Mouse (Mus musculus): ENCODE measurements at regions not wholly inside any gene's neighbourhood (a gene's known extent, or its start where the extent isn't known, plus 50 kb on each side); places are given as distances from the start of the nearest gene placed in this dataset.

DNA sequence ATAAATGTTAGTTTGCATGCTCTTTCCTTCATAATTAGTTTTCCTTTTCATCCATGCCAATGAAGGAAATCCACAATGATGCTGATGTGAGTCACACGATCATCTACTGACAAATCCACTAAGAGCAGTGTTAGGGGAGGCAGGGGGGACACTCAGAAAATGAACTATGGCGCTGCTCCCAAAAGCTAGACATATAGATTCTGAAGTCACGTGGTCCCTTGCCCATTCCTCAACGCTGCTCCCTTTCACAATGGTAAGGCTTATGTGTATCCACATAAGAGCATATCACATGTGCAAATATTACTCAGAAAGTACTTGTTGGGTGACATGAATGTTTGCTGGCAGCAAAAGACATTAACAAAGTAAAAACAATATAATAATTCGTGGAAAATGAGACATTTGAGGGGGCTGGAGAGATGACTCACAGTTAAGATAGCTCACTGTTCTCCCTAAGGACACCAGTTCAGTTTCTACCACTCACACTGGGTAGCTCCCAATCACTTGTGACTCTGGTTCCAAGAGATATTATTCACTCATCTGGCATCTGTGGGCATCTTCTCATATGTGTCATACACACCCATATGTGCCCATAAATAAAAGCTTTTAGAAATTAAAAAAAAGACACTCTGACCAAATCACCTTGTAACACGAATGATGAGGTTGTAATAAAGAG lies 88.3 kb upstream of the Ccdc190 start:
- TF ChIP-seq TCF12 (IDR thresholded peaks at IDR 0.05; ENCODE audit: insufficient read depth, poor library complexity, severe bottlenecking) (no peak), POLR2A (IDR thresholded peaks at IDR 0.05; ENCODE audit: insufficient read length, low read depth) (no peak), SRF (IDR thresholded peaks at IDR 0.05; ENCODE audit: control insufficient read depth, insufficient read length, low read depth) (no peak), CEBPB (IDR thresholded peaks at IDR 0.05; ENCODE audit: insufficient read depth, poor library complexity, severe bottlenecking) (no peak), USF1 (IDR thresholded peaks at IDR 0.05; ENCODE audit: low read depth) (peak; percentile 76), MYOG (IDR thresholded peaks at IDR 0.05; ENCODE audit: control insufficient read depth in 1 of 3, insufficient read depth in 1 of 3, insufficient read length in 2 of 3, low read depth in 2 of 3) (no peak), POLR2AphosphoS2 (IDR thresholded peaks at IDR 0.05; ENCODE audit: insufficient read length, low read depth) (no peak), MYOD1 (IDR thresholded peaks at IDR 0.05; ENCODE audit: control insufficient read depth in 1 of 3, insufficient read length in 2 of 3, low read depth in 2 of 3) (no peak), REST (IDR thresholded peaks at IDR 0.05; ENCODE audit: insufficient read depth, insufficient read length) (no peak)

Data from myocyte (in vitro differentiated cells).